Mouse (Mus musculus) neutrophil, adult 83 days (primary cell): ENCODE measurements around the gene Cyp3a44. TPM values are rescaled to one million over a fixed set of nuclear protein-coding genes. Genes with fewer than 3 reads are reported as not detected.

ENCODE experiments used
- total RNA-seq, 2 experiments: library from RNA; stranded (reverse); gene quantifications; one replicate each; pipeline ENCODE4 v1.2.4; 2023

The Cyp3a44 gene
- not detected for total RNA-seq

DNA sequence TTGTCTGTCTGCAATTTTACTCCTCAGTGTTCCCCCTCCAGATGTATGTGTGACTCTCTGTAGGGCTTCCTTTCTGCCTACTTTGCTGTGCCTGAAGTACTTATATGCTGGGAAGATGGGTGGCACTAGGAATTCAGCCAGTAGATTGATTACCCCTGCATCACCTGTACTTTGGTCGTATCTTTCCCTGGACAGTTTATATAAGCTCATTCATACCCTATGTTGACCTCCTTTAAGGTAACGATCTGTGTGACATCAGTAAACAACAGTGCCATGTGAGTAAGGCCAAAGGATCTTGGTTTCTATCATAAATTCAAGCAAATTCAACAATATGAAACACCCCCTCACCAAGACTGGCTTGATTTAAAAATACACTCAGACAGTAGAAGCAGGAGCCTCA, at the start of gene Cyp3a44:
TSS of gene Cyp3a44 (minus strand) at position 79 of the 400 bp plus-strand sequence.

Other genes starting within 250 kb of the Cyp3a44 start
- gene Cyp3a41b, start 221.1 kb downstream of the Cyp3a44 start, total RNA-seq: not detected
- not detected for gene Cyp3a41a, start 85.7 kb downstream of the Cyp3a44 start, total RNA-seq
- gene Cyp3a11, start 74.1 kb upstream of the Cyp3a44 start, total RNA-seq: not detected
- gene Cyp3a25, start 203.7 kb upstream of the Cyp3a44 start, total RNA-seq: not detected